Mouse (Mus musculus) kidney, postnatal 0 days (tissue): ENCODE results near the gene Taar6. TPM values are rescaled to one million over a fixed set of nuclear protein-coding genes. Genes with fewer than 3 reads are reported as not detected.

Experiments used
- ATAC-seq: fragments of 200-750 bp; cut with Nextera tagmentation; replicated peaks from 2 replicates; pipeline ENCODE4 v1.8.0; 2017; ENCODE audit warnings: low read depth, moderate number of reproducible peaks, moderate TSS enrichment, moderate library complexity; ENCODE audit not compliant: low FRiP score
- DNase-seq: peaks from one replicate; pipeline ENCODE4 v3.0.0-alpha.2; 2016; ENCODE audit warnings: low spot score
- H3K27ac ChIP-seq: fragments of 300-500 bp; sonication (generic); 2 replicates; pipeline ENCODE4 v1.5.1; 2014; ENCODE audit warnings: mild to moderate bottlenecking
- H3K27me3 ChIP-seq: fragments of 300-500 bp; sonication (generic); 2 replicates; pipeline ENCODE4 v1.6.1; 2014; ENCODE audit warnings: low read length, mixed read lengths; ENCODE audit not compliant: insufficient read depth
- H3K36me3 ChIP-seq: fragments of 300-500 bp; sonication (generic); 2 replicates; pipeline ENCODE4 v1.6.1; 2014; ENCODE audit warnings: low read length, mixed read lengths; ENCODE audit not compliant: insufficient read depth
- H3K4me1 ChIP-seq: fragments of 300-500 bp; sonication (generic); replicated peaks from 2 replicates; pipeline ENCODE4 v1.6.1; 2014; ENCODE audit warnings: antibody characterized with exemption, low read length, mixed read lengths; ENCODE audit not compliant: insufficient read depth
- H3K4me2 ChIP-seq: fragments of 300-500 bp; sonication (generic); 2 replicates; pipeline ENCODE4 v1.6.1; 2014; ENCODE audit warnings: mild to moderate bottlenecking, low read length, moderate library complexity, mixed read lengths
- H3K4me3 ChIP-seq: fragments of 300-500 bp; sonication (generic); replicated peaks from 2 replicates; pipeline ENCODE4 v1.5.1; 2014; ENCODE audit warnings: low read depth, low read length
- H3K9ac ChIP-seq: fragments of 300-500 bp; sonication (generic); 2 replicates; pipeline ENCODE4 v1.6.1; 2014; ENCODE audit warnings: low read depth, low read length
- H3K9me3 ChIP-seq: fragments of 300-500 bp; sonication (generic); replicated peaks from 2 replicates; pipeline ENCODE4 v1.6.1; 2016; ENCODE audit warnings: low read length, inconsistent platforms, mixed read lengths
- CTCF ChIP-seq: IDR thresholded peaks from 2 replicates; pipeline ENCODE4 v1.5.1; 2016; ENCODE audit warnings: antibody characterized with exemption, low read depth, mild to moderate bottlenecking, moderate library complexity
- WGBS: fragments of 180-500 bp; shearing (Covaris S2); extraction: QIAGEN DNeasy Blood & Tissue Kit; methylation state at CpG from one replicate; pipeline ENCODE4 v1.1.7; 2014; 5-methylcytosine and 5-hydroxymethylcytosine counted together
- polyA plus RNA-seq: library from polyadenylated mRNA; unstranded; fragments of >200 nt; fragmentation: Nextera tagmentation; extraction: Ambion mirVana; gene quantifications from 2 replicates; pipeline ENCODE4 v1.2.1, GENCODE M21; 2015

Gene Taar6
- polyA plus RNA-seq: not detected in 2 replicates

DNA sequence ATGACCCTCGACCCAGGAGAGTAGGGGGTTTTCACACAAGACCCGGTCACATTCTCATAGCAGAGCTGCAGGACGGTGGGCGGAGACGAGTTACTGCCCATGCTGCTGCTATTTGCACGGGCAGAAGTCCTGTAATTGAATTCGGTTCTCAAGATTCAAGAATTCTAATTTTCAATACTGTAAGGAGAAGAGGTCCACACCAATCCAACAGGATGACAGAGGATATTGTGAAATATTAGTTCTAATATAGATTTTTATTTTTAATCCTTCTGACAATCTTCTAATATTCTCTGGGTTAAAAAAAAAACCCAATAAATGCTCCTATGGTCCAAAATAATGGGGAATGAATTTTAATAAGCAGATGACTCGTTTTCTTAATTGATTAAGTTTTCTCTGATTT is at the start of gene Taar6:
Gene Taar6 (minus strand): TSS at position 101 of the 400 bp plus-strand sequence.
- Histone ChIP-seq H3K4me2 (no peak within 1 kb of the TSS), H3K9ac (no peak within 1 kb of the TSS), H3K9me3 (no peaks in the 10 kb centered on the region), H3K27ac (no peak within 1 kb of the TSS), H3K27me3 (no peaks in the 10 kb centered on the region), H3K4me1 (no peaks in the 10 kb centered on the region), H3K36me3 (no peaks in the 10 kb centered on the region), H3K4me3 (no peak within 1 kb of the TSS)
- ATAC-seq: no peak
- 73% methylated on average over 8 of the region's 8 CpGs for WGBS
- no peak for TF ChIP-seq CTCF
- no peak for DNase-seq

DNA sequence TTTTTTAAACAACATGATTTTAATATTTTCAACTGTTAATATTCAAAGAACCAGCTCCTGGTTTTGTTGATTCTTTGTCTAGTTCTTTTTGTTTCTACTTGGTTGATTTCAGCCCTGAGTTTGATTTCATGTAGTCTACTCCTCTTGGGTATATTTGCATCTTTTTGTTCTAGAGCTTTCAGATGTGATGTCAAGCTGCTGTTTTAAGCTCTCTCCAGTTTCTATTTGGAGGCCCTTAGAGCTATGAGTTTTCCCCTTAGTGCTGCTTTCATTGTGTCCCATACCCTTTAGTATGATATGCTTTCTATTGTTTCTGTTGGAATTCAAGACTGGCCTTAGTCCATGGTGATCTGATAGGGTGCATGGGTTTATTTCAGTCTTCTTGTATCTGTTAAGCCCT is 45.9 kb upstream of the Taar6 start:
- Histone ChIP-seq H3K4me3 (no peak overlapping the region), H3K27ac (no peak overlapping the region), H3K27me3 (no peaks in the 10 kb centered on the region), H3K9me3 (no peaks in the 10 kb centered on the region), H3K9ac (no peak overlapping the region), H3K36me3 (no peaks in the 10 kb centered on the region), H3K4me2 (no peak overlapping the region), H3K4me1 (no peaks in the 10 kb centered on the region)
- DNase-seq (no peak), ATAC-seq (no peak)
- no peak for TF ChIP-seq CTCF

DNA sequence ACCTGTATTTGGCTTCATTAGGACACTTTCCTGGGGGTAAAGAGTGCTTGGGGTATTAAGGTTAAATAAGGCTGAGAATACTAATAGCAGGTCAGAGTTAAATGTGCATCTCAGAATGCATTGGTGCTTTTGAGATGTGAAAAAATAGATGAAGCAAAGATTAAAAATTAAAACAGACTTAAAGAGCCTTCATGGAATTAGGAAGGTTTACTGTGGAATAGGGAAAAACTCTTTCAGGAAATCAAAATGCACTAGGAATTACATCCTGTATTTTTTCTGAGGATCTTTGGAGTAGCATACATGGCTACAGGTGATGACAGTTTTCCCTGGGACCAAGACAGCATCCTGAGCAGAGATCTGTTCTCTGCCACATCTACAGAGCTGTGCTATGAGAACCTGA is 41.5 kb upstream of the Taar6 start, which contains the start of gene Taar7d:
Gene Taar7d (plus strand): TSS at position 301 of the 400 bp plus-strand sequence.
- no peak for ATAC-seq
- DNase-seq: no peak
- Histone ChIP-seq H3K27me3 (no peaks in the 10 kb centered on the region), H3K9ac (no peak within 1 kb of the TSS), H3K4me2 (no peak within 1 kb of the TSS), H3K9me3 (no peaks in the 10 kb centered on the region), H3K27ac (no peak within 1 kb of the TSS), H3K4me3 (no peak within 1 kb of the TSS), H3K4me1 (no peaks in the 10 kb centered on the region), H3K36me3 (no peaks in the 10 kb centered on the region)
- no peak for TF ChIP-seq CTCF

DNA sequence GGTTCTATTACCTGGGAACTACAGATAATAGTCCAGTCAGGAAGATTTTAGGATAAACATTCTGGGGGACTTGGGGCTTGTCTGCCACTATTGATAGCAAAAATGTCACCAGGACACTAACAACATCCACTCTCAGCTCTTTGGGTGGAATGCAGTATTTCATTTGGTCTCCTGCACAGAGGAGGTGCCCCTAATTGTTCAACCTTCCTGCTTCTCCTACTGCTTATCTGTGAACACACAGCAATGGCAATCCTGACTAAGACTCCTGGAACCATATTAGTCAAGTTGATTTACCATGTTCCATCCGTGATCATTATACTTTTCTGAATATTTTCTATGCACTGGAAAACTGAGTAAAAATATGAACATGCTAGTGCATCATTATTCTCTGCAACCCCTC is 22.7 kb upstream of the Taar6 start:
- H3K27me3 ChIP-seq: no peaks in the 10 kb centered on the region
- H3K4me3 ChIP-seq: no peak overlapping the region
- no peak overlapping the region for H3K4me2 ChIP-seq
- H3K27ac ChIP-seq: no peak overlapping the region
- H3K9ac ChIP-seq: no peak overlapping the region
- no peaks in the 10 kb centered on the region for H3K9me3 ChIP-seq
- 89% methylated on average over 1 of the region's 1 CpGs for whole genome bisulfite sequencing
- H3K36me3 ChIP-seq: no peaks in the 10 kb centered on the region
- DNase-seq (no peak), ATAC-seq (no peak)
- no peaks in the 10 kb centered on the region for H3K4me1 ChIP-seq
- TF ChIP-seq CTCF: no peak

DNA sequence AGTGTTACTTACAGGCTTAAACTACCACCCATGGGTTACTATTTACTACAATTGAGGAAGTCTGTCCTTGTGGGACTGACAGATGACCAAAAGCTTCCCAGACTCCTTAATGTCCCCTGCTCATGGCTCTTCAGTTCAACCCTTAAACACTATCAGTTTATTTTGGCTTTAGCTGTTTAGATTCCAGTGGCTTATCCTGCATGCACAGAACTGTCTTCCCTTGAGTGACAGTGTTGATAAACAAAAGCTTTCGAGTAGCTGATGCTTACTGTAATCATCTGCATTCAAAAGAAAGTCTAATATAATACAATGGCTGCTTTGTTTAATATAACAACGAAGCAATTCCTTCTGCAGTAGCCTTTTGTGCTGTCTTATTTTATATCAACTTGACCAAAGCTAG is 21.6 kb upstream of the Taar6 start:
- no peak for DNase-seq
- no peaks in the 10 kb centered on the region for H3K27me3 ChIP-seq
- no peaks in the 10 kb centered on the region for H3K4me1 ChIP-seq
- H3K9me3 ChIP-seq: no peaks in the 10 kb centered on the region
- 56% methylated on average over 2 of the region's 2 CpGs for WGBS
- no peak for ATAC-seq
- no peak overlapping the region for H3K27ac ChIP-seq
- no peak for TF ChIP-seq CTCF
- no peaks in the 10 kb centered on the region for H3K36me3 ChIP-seq
- no peak overlapping the region for H3K4me3 ChIP-seq
- no peak overlapping the region for H3K9ac ChIP-seq
- H3K4me2 ChIP-seq: no peak overlapping the region

DNA sequence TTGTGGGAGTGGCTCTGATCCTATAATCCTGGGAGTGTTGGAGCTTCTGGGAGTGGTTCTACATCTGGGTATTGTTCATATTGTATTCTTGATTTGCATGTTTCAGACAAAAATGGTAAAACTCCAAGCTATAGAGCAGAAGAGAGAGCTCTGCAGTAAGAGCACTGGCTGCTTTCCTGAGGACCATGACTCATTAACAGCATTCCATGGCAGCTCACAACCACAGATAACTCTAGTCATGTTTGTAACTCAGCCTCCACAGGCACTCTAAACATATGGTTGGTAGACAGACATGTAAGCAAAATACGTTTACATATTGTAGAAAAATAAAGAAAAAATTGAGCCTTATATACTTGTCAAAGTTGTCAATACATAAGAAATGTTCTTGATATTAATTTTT is 21.0 kb upstream of the Taar6 start:
- WGBS: 70% methylated on average over 1 of the region's 1 CpGs
- no peak for ATAC-seq

DNA sequence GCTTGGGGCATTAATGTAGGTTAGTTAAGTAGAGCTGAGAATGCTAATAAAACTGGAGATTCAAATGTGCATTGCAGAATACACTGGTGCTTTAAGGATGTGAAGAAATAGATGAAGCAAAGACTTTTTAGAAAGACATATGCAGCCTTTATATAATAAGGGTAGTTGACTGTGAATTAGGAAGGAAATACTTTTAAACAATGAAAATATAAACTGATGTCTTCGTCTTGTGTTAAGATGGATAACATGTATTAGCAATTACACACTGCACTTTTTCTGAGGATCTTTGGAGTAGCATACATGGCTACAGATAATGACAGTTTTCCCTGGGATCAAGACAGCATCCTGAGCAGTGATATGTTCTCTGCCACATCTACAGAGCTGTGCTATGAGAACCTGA is 14.2 kb upstream of the Taar6 start, which contains the start of gene Taar7b:
Gene Taar7b (plus strand): TSS at position 301 of the 400 bp plus-strand sequence.
- no peak for ATAC-seq
- WGBS: 94% methylated on average over 1 of the region's 1 CpGs
- no peak within 1 kb of the TSS for H3K27ac ChIP-seq
- H3K9ac ChIP-seq: no peak within 1 kb of the TSS
- H3K4me2 ChIP-seq: no peak within 1 kb of the TSS
- H3K4me3 ChIP-seq: no peak within 1 kb of the TSS
- H3K4me1 ChIP-seq: no peaks in the 10 kb centered on the region
- no peaks in the 10 kb centered on the region for H3K9me3 ChIP-seq
- TF ChIP-seq CTCF: no peak
- no peaks in the 10 kb centered on the region for H3K27me3 ChIP-seq
- DNase-seq: no peak
- H3K36me3 ChIP-seq: no peaks in the 10 kb centered on the region

More for the DNA sequence above, 21.0 kb upstream of the Taar6 start:
- no peaks in the 10 kb centered on the region for H3K9me3 ChIP-seq
- H3K4me1 ChIP-seq: no peaks in the 10 kb centered on the region
- no peak for TF ChIP-seq CTCF
- H3K4me2 ChIP-seq: no peak overlapping the region
- no peak overlapping the region for H3K4me3 ChIP-seq
- H3K9ac ChIP-seq: no peak overlapping the region
- no peaks in the 10 kb centered on the region for H3K36me3 ChIP-seq
- H3K27me3 ChIP-seq: no peaks in the 10 kb centered on the region
- H3K27ac ChIP-seq: no peak overlapping the region
- DNase-seq: no peak
